Mouse (Mus musculus) C2C12 (cell line): Measurements from ENCODE around the gene Kifc1.

Experiments used
- CEBPB ChIP-seq: IDR thresholded peaks from one replicate; pipeline ENCODE4 v1.6.1; 2011; ENCODE audit warnings: low read depth, mild to moderate bottlenecking, control low read depth, moderate library complexity
- CTCF ChIP-seq: IDR thresholded peaks from one replicate; pipeline ENCODE4 v1.5.1; 2011; ENCODE audit not compliant: control insufficient read depth, insufficient read depth, insufficient read length
- MAX ChIP-seq: IDR thresholded peaks from one replicate; pipeline ENCODE4 v1.6.1; 2011; ENCODE audit warnings: mild to moderate bottlenecking, control low read depth

DNA sequence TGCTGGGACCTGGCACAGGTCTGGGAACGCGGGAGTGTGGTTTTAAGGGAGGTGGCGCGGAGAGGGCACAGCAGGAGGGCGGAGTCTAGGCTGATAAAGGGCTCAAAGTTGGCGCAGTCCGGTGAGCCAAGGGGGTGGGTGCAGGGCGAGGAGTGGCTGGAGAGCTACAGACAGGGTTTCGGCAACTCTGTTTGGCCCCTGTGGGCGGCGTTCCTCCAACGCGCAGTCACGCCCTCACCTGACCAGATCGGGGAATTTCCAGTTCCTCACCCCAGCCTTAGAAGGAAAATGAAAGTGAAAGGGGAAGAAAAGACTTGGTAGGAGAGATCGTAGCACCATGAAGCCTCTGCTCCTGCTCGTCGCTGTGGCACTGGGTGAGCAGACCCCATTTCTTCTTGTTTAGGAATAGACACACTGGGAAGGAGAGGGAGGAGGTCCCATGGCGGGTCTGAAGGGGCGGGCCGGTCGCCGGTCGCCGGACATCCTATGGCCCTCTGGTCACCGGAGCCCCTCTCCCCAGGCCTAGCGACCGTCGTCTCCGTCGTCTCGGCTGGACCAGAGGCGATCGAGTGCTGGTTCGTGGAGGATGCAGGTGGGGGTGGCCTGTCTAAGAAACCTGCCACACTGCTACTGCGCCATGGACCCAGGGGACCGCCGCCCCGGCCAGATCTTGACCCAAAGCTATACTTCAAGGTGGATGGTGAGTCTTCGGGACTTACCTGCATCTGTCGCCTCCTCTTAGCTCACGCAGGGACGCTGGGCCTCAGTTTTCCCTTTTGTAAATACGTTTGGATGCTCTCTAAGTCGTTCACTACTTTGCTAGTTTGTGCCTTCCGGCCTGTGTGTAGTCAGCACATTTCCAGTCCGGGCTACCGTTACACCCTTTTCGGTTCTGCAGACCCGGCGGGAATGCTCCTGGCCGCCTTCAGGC is 29.2 kb upstream of the Kifc1 start:
- TF ChIP-seq CTCF: no peak
- no peak for TF ChIP-seq MAX
- TF ChIP-seq CEBPB: no peak
